In the genomic region with DNA sequence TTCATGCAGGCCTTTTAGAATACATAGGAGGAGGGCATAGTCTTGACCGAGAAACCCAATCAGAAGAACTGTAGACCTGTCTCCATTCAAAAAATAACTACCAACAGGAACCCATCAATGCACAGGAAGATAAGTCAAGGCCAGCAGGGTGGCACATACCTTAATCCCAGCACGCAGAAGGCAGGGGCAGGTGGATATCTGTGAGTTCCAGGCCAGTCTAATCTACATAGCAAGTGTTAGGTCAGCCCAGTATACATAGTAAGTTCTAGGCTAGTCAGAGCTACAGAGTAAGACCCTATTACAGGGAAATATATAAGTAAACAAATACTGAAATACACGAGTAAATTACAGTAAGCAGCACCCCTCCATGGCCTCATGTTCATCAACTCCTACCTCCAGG, we compare ENCODE assay signal across 31 mouse cellular contexts. TPM values are rescaled to one million over a fixed set of nuclear protein-coding genes. Genes with fewer than 3 reads are reported as not detected.
"Had no signal": no experiment of that assay in that cellular context is flagged by ENCODE, and none has a peak within 500 bp of the region (broad histone marks: within the 10 kb centered on the region; RNA-seq: fewer than 3 reads in every experiment).

No protein-coding gene starts in this region.

- H3K4me1 ChIP-seq: limb, embryonic 12.5 days; limb, embryonic 13.5 days; lung, embryonic 15.5 days; midbrain, embryonic 12.5 days; midbrain, embryonic 13.5 days; neural tube, embryonic 12.5 days had no signal

- H3K27me3 ChIP-seq: limb, embryonic 12.5 days; limb, embryonic 13.5 days; limb, embryonic 15.5 days; liver, embryonic 13.5 days; liver, embryonic 15.5 days; lung, embryonic 15.5 days; megakaryocyte, embryonic 14.5 days; midbrain, embryonic 12.5 days; midbrain, embryonic 13.5 days; midbrain, embryonic 15.5 days; neural tube, embryonic 12.5 days had no signal

- H3K9ac ChIP-seq: limb, embryonic 12.5 days; limb, embryonic 13.5 days; limb, embryonic 15.5 days; liver, embryonic 13.5 days; liver, embryonic 14.5 days; liver, embryonic 15.5 days; lung, embryonic 14.5 days; lung, embryonic 15.5 days; midbrain, embryonic 12.5 days; midbrain, embryonic 13.5 days; midbrain, embryonic 15.5 days; neural tube, embryonic 12.5 days had no signal

- H3K4me2 ChIP-seq: limb, embryonic 12.5 days; limb, embryonic 13.5 days; limb, embryonic 15.5 days; liver, embryonic 11.5 days; liver, embryonic 13.5 days; lung, embryonic 14.5 days; lung, embryonic 15.5 days; midbrain, embryonic 12.5 days; midbrain, embryonic 13.5 days; midbrain, embryonic 15.5 days; neural tube, embryonic 12.5 days had no signal

- H3K4me3 ChIP-seq: left cerebral cortex, adult 2 months; limb, embryonic 10.5 days; limb, embryonic 12.5 days; limb, embryonic 13.5 days; limb, embryonic 15.5 days; liver, embryonic 13.5 days; liver, embryonic 15.5 days; lung, embryonic 15.5 days; megakaryocyte, embryonic 14.5 days; midbrain, embryonic 12.5 days; midbrain, embryonic 13.5 days; midbrain, embryonic 15.5 days; myocyte; neural tube, embryonic 12.5 days had no signal

- H3K9me3 ChIP-seq: limb, embryonic 10.5 days; limb, embryonic 13.5 days; limb, embryonic 15.5 days; liver, embryonic 13.5 days; liver, embryonic 15.5 days; lung, embryonic 15.5 days; midbrain, embryonic 12.5 days; midbrain, embryonic 13.5 days; midbrain, embryonic 15.5 days; neural tube, embryonic 12.5 days had no signal

- H3K27ac ChIP-seq: left cerebral cortex, adult 2 months; limb, embryonic 10.5 days; limb, embryonic 12.5 days; limb, embryonic 13.5 days; limb, embryonic 15.5 days; liver, embryonic 13.5 days; liver, embryonic 14.5 days; liver, embryonic 15.5 days; lung, embryonic 15.5 days; macrophage; midbrain, embryonic 12.5 days; midbrain, embryonic 13.5 days; midbrain, embryonic 15.5 days; neural tube, embryonic 12.5 days had no signal

- H3K36me3 ChIP-seq: limb, embryonic 10.5 days; limb, embryonic 12.5 days; limb, embryonic 13.5 days; limb, embryonic 15.5 days; lung, embryonic 15.5 days; midbrain, embryonic 12.5 days; midbrain, embryonic 13.5 days; midbrain, embryonic 15.5 days; neural tube, embryonic 12.5 days had no signal

- DNase-seq: left cerebral cortex, postnatal 4 days; liver; liver, embryonic 13.5 days; lung, adult 18-20 months; lung, adult 2 months; lung, embryonic 14.5 days; lung, postnatal 10 days; lung, postnatal 14 days; lung, postnatal 36 days; lung, postnatal 4 days; midbrain, embryonic 14.5 days had no signal

- ATAC-seq: lung, postnatal 0 days; midbrain, embryonic 13.5 days; midbrain, embryonic 15.5 days; midbrain, embryonic 16.5 days had no signal

RNA-seq across cellular contexts. Expression of gene Rbp1, which starts 24.9 kb away (rescaled TPM):
- total RNA-seq: megakaryocyte, adult 5-6 weeks; monocyte, adult 5-6 weeks had no signal
